Mouse (Mus musculus) liver, adult 2 months (tissue): ENCODE data around the gene Tpsg1.

ENCODE experiments used
- CTCF ChIP-seq: fragments of 200-500 bp; IDR thresholded peaks from 2 replicates; pipeline ENCODE4 v1.5.1; 2011; ENCODE audit warnings: low read depth, low read length, control low read depth
- POLR2A ChIP-seq: fragments of 200-500 bp; IDR thresholded peaks from 2 replicates; pipeline ENCODE4 v1.6.1; 2011; ENCODE audit warnings: low read length, control low read depth; ENCODE audit not compliant: insufficient read depth; ENCODE audit errors: extremely low read depth

- peak; percentile 94 for TF ChIP-seq CTCF
- TF ChIP-seq POLR2A, result no peak
Measured at GRCm38 (mm10) chr17:25363726-25364125, 5.3 kb upstream of the Tpsg1 start.
